Comparison of ENCODE assay signal across 12 mouse cellular contexts in genomic region chr14:100090517-100090916, GRCm38 (mm10).
DNase-seq lines count a peak whose midpoint lies in the region; ATAC-seq and TF ChIP-seq lines count a peak whose summit lies in the region.
"Had no signal": no experiment of that assay in that cellular context is flagged by ENCODE, and none has a peak within 500 bp of the region (broad histone marks: within the 10 kb centered on the region; RNA-seq: fewer than 3 reads in every experiment).

No protein-coding gene starts in this region.

- H3K4me3 ChIP-seq in layer of hippocampus, adult 2 months, result no peak overlapping the region
- H3K4me3 ChIP-seq: erythroblast, embryonic 14.5 days; heart, embryonic 15.5 days had no signal

- DNase-seq in adrenal gland, postnatal 36 days, result peak; percentile 24 to 27
- no peak for DNase-seq in adrenal gland, postnatal 4 days (ENCODE audit: low spot score in 2 of 2)
- DNase-seq in layer of hippocampus, adult 2 months (ENCODE audit: low spot score in 2 of 2), result no peak
- no peak for DNase-seq in layer of hippocampus, postnatal 10 days (ENCODE audit: low spot score in 2 of 2)
- peak; percentile 17 for DNase-seq in 416B (ENCODE audit: low read depth)
- DNase-seq in ZHBTc4 (ENCODE audit: low read depth, low spot score), result peak; percentile 33
- DNase-seq in yolk sac, embryonic 10.5 days (ENCODE audit: low spot score), result no peak

- H3K27ac ChIP-seq in layer of hippocampus, adult 2 months, result no peak overlapping the region
- H3K27ac ChIP-seq: heart, embryonic 15.5 days; macrophage had no signal

- no peak for ATAC-seq in cerebellum, adult (ENCODE audit: insufficient number of reproducible peaks, low FRiP score, low TSS enrichment)
- ATAC-seq: intestine, embryonic 16.5 days had no signal

- TF ChIP-seq CTCF in layer of hippocampus, adult 2 months (conservative IDR thresholded peaks at IDR 0.05), result peak; percentile 65

Comparison
In these comparisons a context has a peak if more than half of its experiments do, and no peak if none do; other contexts are left out.
1. DNase-seq: peak in adrenal gland, postnatal 36 days (2 of 2), 416B (single experiment) and ZHBTc4 (single experiment); none in adrenal gland, postnatal 4 days (0 of 2), layer of hippocampus, adult 2 months (0 of 2), layer of hippocampus, postnatal 10 days (0 of 2) and yolk sac, embryonic 10.5 days (single experiment).